Mouse (Mus musculus): Measurements from ENCODE around the gene Shisal2a. TPM values are rescaled to one million over a fixed set of nuclear protein-coding genes. Genes with fewer than 3 reads are reported as not detected.

The Shisal2a gene
- polyA plus RNA-seq, 1 experiment from 2014 or later = 3.6 TPM

- H3K27me3 ChIP-seq (replicated peaks; ENCODE audit: control insufficient read depth, insufficient read depth, low read length) = no peaks in the 10 kb centered on the region
- no peak overlapping the region for H3K4me3 ChIP-seq (ENCODE audit: low read depth, low read length)
- ATAC-seq = no peak
- no peaks in the 10 kb centered on the region for H3K36me3 ChIP-seq (ENCODE audit: control insufficient read depth, insufficient read depth, low read length)
- 83% methylated on average over 7 of the region's 7 CpGs for WGBS
- no peak overlapping the region for H3K4me2 ChIP-seq (ENCODE audit: low read length)
- H3K9me3 ChIP-seq (replicated peaks; ENCODE audit: control insufficient read depth, low read length) = 0 out of 2 replicates have a peak, but pooled peaks cover 3% of the 10 kb centered on the region
- no peak overlapping the region for H3K27ac ChIP-seq (ENCODE audit: low read depth, low read length)
- DNase-seq (ENCODE audit: low spot score) = no peak
- no peaks in the 10 kb centered on the region for H3K4me1 ChIP-seq (ENCODE audit: control insufficient read depth, insufficient read depth, low read length)
- H3K9ac ChIP-seq (ENCODE audit: low read length) = no peak overlapping the region
These were observed 62.3 kb downstream of the Shisal2a start for GRCm38 (mm10) chr4:108320627-108321380.

- H3K9me3 ChIP-seq (replicated peaks; ENCODE audit: control insufficient read depth, low read length) = 0 out of 2 replicates have a peak, but pooled peaks cover 3% of the 10 kb centered on the region
- WGBS = 71% methylated on average over 6 of the region's 6 CpGs
- H3K36me3 ChIP-seq (ENCODE audit: control insufficient read depth, insufficient read depth, low read length) = no peaks in the 10 kb centered on the region
- H3K9ac ChIP-seq (ENCODE audit: low read length) = no peak overlapping the region
- H3K4me1 ChIP-seq (ENCODE audit: control insufficient read depth, insufficient read depth, low read length) = no peaks in the 10 kb centered on the region
- ATAC-seq (no peak), DNase-seq (ENCODE audit: low spot score) (no peak)
- H3K27ac ChIP-seq (ENCODE audit: low read depth, low read length) = no peak overlapping the region
- no peaks in the 10 kb centered on the region for H3K27me3 ChIP-seq (replicated peaks; ENCODE audit: control insufficient read depth, insufficient read depth, low read length)
- H3K4me3 ChIP-seq (ENCODE audit: low read depth, low read length) = no peak overlapping the region
- H3K4me2 ChIP-seq (ENCODE audit: low read length) = no peak overlapping the region
These were observed 63.4 kb downstream of the Shisal2a start for GRCm38 (mm10) chr4:108319747-108320146.

GRCm38 (mm10) chr4:108318649-108319615 lies 64.2 kb downstream of the Shisal2a start:
- Histone ChIP-seq H3K27ac (ENCODE audit: low read depth, low read length) (no peak overlapping the region), H3K9ac (ENCODE audit: low read length) (no peak overlapping the region), H3K36me3 (ENCODE audit: control insufficient read depth, insufficient read depth, low read length) (no peaks in the 10 kb centered on the region), H3K4me3 (ENCODE audit: low read depth, low read length) (no peak overlapping the region), H3K4me2 (ENCODE audit: low read length) (no peak overlapping the region), H3K27me3 (replicated peaks; ENCODE audit: control insufficient read depth, insufficient read depth, low read length) (no peaks in the 10 kb centered on the region), H3K9me3 (replicated peaks; ENCODE audit: control insufficient read depth, low read length) (0 out of 2 replicates have a peak, but pooled peaks cover 3% of the 10 kb centered on the region), H3K4me1 (ENCODE audit: control insufficient read depth, insufficient read depth, low read length) (no peaks in the 10 kb centered on the region)
- ATAC-seq = no peak
- WGBS = 81% methylated on average over 7 of the region's 8 CpGs
- DNase-seq (ENCODE audit: low spot score) = no peak

Other genes starting within 250 kb of the Shisal2a start
- gene Scp2, start 238.4 kb downstream of the Shisal2a start, polyA plus RNA-seq (2014; fragmentation: Nextera tagmentation; extraction: Ambion mirVana) = 255 and 265 TPM in 2 replicates
- 11.8 and 12.0 TPM in 2 replicates for gene Echdc2, start 217.9 kb downstream of the Shisal2a start, polyA plus RNA-seq (2014; fragmentation: Nextera tagmentation; extraction: Ambion mirVana)
- gene Zyg11a, start 165.3 kb downstream of the Shisal2a start, polyA plus RNA-seq (2014; fragmentation: Nextera tagmentation; extraction: Ambion mirVana) = not detected in 2 replicates
- gene Zyg11b, start 82.3 kb downstream of the Shisal2a start, polyA plus RNA-seq (2014; fragmentation: Nextera tagmentation; extraction: Ambion mirVana) = 24.2 and 31.1 TPM in 2 replicates
- 43.1 and 52.2 TPM in 2 replicates for gene Coa7, start 55.2 kb downstream of the Shisal2a start, polyA plus RNA-seq (2014; fragmentation: Nextera tagmentation; extraction: Ambion mirVana)
- gene Gpx7, start 23.6 kb upstream of the Shisal2a start, polyA plus RNA-seq (2014; fragmentation: Nextera tagmentation; extraction: Ambion mirVana) = 26.9 and 28.9 TPM in 2 replicates
- 40.7 and 46.4 TPM in 2 replicates for gene Tut4, start 76.1 kb upstream of the Shisal2a start, polyA plus RNA-seq (2014; fragmentation: Nextera tagmentation; extraction: Ambion mirVana)
- gene Prpf38a, start 196.0 kb upstream of the Shisal2a start, polyA plus RNA-seq (2014; fragmentation: Nextera tagmentation; extraction: Ambion mirVana) = 97.5 and 110 TPM in 2 replicates
- gene Orc1, start 196.1 kb upstream of the Shisal2a start, polyA plus RNA-seq (2014; fragmentation: Nextera tagmentation; extraction: Ambion mirVana) = 3.3 and 3.4 TPM in 2 replicates
- 16.5 and 17.3 TPM in 2 replicates for gene Cc2d1b, start 236.6 kb upstream of the Shisal2a start, polyA plus RNA-seq (2014; fragmentation: Nextera tagmentation; extraction: Ambion mirVana)

All from forebrain, embryonic 14.5 days (tissue).